Mouse (Mus musculus) testis, postnatal 10 days (tissue): ENCODE measurements around the gene Cavin1.

Experiments used
- DNase-seq: peaks from one replicate; pipeline ENCODE4 v3.0.0; 2021; ENCODE audit warnings: low spot score

The Cavin1 gene

DNA sequence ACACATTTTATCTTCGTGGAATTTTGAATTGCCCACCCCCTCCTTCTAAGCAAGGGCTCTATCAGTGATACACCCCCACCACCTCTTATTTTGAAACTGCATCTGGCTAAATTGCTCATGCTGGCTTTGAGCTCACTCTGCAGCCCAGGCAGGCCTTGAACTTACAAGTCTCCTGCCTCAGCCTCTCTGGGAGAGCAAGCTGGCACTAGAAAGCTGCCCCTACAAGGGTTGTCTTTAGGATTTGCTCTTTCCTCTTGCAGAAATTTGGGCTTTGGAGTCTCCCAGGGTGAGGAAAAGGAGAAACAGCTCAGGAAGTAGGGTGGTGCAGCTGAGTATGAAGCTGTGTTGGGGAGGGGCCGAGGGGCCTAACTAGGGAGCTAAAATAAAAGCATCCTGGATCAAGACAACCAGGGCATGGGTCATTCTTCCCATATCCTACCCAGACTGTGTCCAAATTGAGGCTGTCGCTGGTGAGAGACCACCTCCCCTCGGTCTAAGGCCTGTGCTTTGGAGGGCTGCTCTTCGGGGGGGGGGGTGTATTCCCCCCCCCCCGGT lies 12.7 kb downstream of the Cavin1 start:
- no peak for DNase-seq

GRCm38 (mm10) chr11:100957244-100957643 lies 13.4 kb downstream of the Cavin1 start:
- DNase-seq, result peak; percentile 97

- no peak for DNase-seq
Measured at GRCm38 (mm10) chr11:100949540-100949939, 21.1 kb downstream of the Cavin1 start.

GRCm38 (mm10) chr11:100948317-100948716 lies 22.4 kb downstream of the Cavin1 start:
- no peak for DNase-seq

GRCm38 (mm10) chr11:100947548-100947947 lies 23.1 kb downstream of the Cavin1 start:
- DNase-seq, result no peak

- no peak for DNase-seq
Measured at GRCm38 (mm10) chr11:100946862-100947261, 23.8 kb downstream of the Cavin1 start.

DNA sequence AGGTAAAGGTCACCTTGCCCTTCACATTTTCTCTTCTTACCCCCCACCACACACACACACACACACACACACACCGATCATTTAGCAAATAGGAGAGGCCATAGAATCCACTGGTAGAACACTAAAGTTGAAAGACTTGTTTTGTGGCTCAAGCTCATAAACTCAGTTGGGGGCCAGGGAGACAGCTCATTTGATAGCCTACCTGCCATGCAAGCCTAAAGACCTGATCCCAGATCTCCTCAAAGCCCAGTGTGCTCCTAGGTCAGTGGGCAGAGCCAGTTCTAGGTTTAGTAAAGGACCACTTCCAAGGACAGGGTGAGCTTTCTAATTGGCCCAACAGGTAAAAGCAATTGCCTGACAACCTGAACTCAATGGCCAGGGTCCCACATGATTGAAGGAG lies 28.3 kb downstream of the Cavin1 start:
- no peak for DNase-seq

- peak; percentile 100 for DNase-seq
Measured at GRCm38 (mm10) chr11:100939512-100940151, 31.1 kb downstream of the Cavin1 start, which contains the start of gene Stat3. Gene Stat3 (minus strand): TSS chr11:100939540.

DNA sequence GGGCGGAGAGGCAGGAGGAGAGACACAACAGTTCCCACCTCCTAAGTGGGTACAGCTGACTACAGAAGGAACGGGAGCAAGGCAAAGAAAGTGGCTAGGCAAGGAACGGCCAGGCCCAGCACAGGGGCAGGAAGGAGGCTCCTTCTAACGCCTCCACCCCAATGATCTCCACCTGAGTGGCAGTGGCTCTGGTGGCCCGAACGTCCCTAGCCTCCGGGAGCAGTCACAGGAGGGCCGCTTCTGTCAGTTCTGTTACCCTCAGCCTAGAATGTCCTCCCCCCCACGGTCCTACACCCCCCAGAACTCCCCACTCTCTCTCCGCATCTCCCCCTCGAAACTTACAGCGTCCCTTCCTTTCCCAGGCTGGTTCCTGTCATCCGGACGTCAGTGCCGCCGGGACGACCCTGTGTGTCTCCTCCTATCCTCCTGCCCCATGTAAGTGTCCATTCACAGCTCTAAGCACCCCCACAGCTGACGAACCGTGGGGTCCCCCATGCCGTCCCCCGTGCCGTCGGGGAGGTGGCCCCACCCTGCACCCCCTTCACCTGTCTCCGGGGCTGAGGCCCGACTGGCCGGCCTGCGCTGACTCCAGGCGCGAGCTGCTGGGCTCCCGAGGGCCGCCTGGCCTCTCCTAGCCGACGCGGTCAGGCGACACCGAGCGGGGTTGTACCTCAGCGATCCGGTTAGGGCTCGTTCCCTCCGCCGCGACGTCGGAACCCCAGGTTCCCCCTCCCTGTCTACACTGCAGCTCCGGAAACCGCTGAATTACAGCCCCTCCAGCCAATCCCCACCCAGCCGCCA lies 31.8 kb downstream of the Cavin1 start:
- no peak for DNase-seq

DNA sequence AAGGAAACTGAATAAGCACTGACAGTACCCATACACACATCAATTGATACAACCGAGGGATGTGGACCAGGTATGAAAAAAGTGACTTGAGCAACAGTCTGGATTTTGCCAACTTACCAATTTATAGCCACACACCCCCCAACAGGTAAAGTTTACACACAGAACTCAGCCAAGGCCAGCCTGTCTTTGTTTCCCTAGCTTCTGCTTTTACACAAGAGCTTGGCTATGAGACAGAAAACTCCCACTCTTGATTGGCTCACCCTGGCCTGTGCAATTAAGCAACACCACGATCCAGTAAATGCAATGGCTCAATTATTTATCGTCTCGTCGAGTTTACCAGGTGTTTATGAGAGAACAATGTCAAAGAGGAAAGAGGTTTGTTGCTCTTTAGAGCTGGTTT lies 32.6 kb downstream of the Cavin1 start:
- DNase-seq, result no peak

GRCm38 (mm10) chr11:100937295-100937694 lies 33.4 kb downstream of the Cavin1 start:
- no peak for DNase-seq

DNA sequence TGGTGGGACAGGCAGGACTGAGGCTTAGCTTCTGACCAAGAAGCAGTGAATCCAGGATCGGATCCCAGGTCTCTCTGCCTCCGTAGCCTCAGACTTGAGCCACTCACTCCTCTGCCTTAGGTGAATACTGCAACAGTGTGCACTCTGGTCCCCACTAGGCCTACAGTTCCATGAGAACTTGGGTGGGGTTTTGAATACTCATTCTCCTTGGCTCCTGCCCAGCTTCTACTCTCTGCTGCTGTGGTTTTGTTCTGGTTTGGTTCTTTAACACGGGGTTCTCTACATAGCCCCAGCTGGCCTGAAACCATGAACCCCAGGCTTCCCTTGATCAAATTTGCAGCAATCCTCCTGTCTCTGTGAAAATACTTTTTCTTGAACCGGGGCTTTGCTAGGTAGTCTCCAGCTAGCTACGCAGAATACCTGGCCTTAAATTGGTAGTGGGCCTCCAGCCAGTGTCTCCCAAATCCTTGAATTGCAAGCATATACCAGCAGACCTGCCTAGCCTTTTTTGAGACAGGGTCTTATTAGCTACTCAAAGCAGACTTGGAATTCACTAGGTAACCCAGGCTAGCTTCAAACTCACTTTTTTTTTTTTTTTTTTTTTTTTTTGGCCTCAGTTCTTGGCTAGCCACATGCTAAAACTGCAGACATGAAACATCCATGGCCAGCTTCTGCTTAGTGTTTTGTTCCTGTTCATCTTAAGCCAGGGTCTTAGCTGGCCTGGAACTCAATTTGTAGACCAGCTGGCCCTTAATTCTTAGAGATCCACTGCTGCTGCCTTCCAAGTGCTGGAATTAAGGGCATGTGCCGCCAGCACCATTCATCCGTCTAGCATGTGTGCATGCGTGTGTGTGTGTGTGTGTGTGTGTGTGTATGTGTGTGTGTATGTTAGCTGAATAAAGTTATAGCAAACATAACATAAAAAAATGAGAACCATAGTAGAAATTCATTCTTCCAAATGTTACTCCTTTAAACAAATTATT lies 35.0 kb downstream of the Cavin1 start:
- no peak for DNase-seq

DNA sequence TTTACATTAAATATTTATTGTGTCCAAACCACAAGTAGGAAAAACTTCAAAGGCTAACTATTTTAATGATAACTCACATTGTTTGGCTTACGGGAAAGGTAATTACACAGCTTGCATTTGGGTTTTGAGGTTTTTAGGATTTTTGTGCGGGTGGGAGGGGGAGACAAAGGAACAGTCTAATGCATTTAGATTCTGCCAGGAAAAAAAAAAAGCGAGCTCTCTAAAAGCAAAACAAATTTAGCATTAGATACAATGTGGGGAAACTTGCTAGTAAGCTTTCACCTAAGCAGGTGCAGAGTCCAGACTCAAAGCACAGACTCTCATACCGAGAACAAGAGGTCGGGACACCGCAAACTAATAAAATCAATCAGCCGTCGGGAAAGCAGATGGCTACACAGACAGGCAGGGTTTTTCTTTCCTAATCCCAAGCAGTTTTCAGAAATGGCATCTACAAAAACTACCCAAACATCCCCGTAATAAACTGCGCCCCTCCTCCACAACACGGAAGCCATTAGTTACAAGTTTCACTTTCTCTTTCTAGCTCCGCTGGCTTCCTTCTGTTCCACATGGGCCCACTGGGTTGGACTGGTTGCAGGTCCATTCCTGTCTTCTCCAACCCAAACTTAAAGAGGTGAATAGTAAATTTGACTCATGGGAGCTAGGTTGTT lies 39.3 kb downstream of the Cavin1 start:
- DNase-seq, result peak; percentile 55

DNA sequence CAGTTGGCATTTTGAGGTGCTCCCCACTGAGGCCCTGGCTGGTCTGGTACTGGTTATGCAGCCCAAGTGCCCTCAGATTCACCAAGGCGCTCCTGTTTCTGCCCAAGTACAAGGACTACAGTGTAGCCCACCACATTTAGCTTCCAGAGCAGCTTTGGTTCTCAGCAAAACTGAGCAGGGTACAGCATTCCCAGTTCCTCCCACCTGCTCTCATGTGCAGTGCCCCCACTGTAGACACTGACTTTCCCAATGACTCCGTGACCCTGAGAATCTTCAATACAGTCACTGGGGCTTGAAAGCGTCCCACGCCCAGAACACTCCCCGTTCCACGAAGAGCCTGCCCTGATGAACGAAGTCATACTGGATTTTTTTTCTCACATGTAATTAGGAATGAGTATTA lies 40.1 kb downstream of the Cavin1 start:
- no peak for DNase-seq

- no peak for DNase-seq
Measured at GRCm38 (mm10) chr11:100927386-100927785, 43.3 kb downstream of the Cavin1 start.

GRCm38 (mm10) chr11:100924386-100924919 lies 46.2 kb downstream of the Cavin1 start:
- DNase-seq, result no peak

- DNase-seq, result no peak
Measured at GRCm38 (mm10) chr11:100920887-100921624, 49.6 kb downstream of the Cavin1 start.

- DNase-seq, result no peak
Measured at GRCm38 (mm10) chr11:100918007-100918406, 52.7 kb downstream of the Cavin1 start.

GRCm38 (mm10) chr11:100916432-100916971 lies 54.2 kb downstream of the Cavin1 start:
- no peak for DNase-seq

- DNase-seq, result no peak
Measured at GRCm38 (mm10) chr11:100915063-100915462, 55.6 kb downstream of the Cavin1 start.
